Mouse (Mus musculus): Measurements from ENCODE around the gene Prkcb. TPM values are rescaled to one million over a fixed set of nuclear protein-coding genes. Genes with fewer than 3 reads are reported as not detected.

Gene Prkcb
- polyA plus RNA-seq, 1 experiment from 2014 or later = 3.3 TPM

DNA sequence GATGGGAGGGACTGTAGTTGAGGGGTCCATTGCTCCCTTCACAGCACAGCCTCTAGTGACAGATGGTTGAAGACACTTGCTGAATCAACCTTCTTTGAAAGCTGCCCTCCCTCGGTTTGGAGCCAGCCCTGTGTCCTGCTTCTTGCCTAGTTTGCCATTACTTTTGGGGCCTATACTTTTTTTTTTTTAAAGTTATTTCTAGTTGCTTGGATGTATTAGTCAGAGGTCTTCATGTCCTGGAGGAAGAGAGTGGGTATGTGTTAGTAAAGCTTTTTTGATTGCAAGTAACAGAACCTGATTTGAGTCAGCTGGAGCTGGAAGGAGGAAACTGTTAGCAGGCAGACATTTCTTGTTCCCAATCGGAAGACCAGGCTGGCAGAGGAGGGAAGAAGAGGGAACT, 62.2 kb downstream of the Prkcb start:
- Histone ChIP-seq H3K9ac (no peak overlapping the region), H3K36me3 (no peaks in the 10 kb centered on the region), H3K27me3 (no peaks in the 10 kb centered on the region), H3K9me3 (replicated peaks) (no peaks in the 10 kb centered on the region), H3K4me3 (no peak overlapping the region), H3K4me2 (no peak overlapping the region), H3K27ac (no peak overlapping the region), H3K4me1 (replicated peaks) (no peaks in the 10 kb centered on the region)
- WGBS = 60% methylated on average over 2 of the region's 2 CpGs
- ATAC-seq (replicated peaks; ENCODE audit: insufficient number of reproducible peaks, insufficient read depth, low FRiP score, low read depth) = no peak

- no peak for ATAC-seq (replicated peaks; ENCODE audit: insufficient number of reproducible peaks, insufficient read depth, low FRiP score, low read depth)
- Histone ChIP-seq H3K4me1 (replicated peaks) (no peaks in the 10 kb centered on the region), H3K27ac (no peak overlapping the region), H3K4me3 (no peak overlapping the region), H3K9me3 (replicated peaks) (no peaks in the 10 kb centered on the region), H3K9ac (no peak overlapping the region), H3K36me3 (no peaks in the 10 kb centered on the region), H3K27me3 (no peaks in the 10 kb centered on the region), H3K4me2 (no peak overlapping the region)
- WGBS = 74% methylated on average over 4 of the region's 4 CpGs
These were observed 63.3 kb downstream of the Prkcb start for GRCm38 (mm10) chr7:122351816-122352215.

- no peak overlapping the region for H3K4me2 ChIP-seq
- no peak overlapping the region for H3K4me3 ChIP-seq
- no peaks in the 10 kb centered on the region for H3K9me3 ChIP-seq (replicated peaks)
- H3K9ac ChIP-seq = no peak overlapping the region
- H3K4me1 ChIP-seq (replicated peaks) = no peaks in the 10 kb centered on the region
- H3K27me3 ChIP-seq = no peaks in the 10 kb centered on the region
- WGBS = 50% methylated on average over 12 of the region's 12 CpGs
- no peaks in the 10 kb centered on the region for H3K36me3 ChIP-seq
- no peak for ATAC-seq (replicated peaks; ENCODE audit: insufficient number of reproducible peaks, insufficient read depth, low FRiP score, low read depth)
- H3K27ac ChIP-seq = no peak overlapping the region
These were observed 64.2 kb downstream of the Prkcb start for GRCm38 (mm10) chr7:122352566-122353277.

GRCm38 (mm10) chr7:122353329-122353728, 64.8 kb downstream of the Prkcb start:
- Histone ChIP-seq H3K36me3 (no peaks in the 10 kb centered on the region), H3K4me1 (replicated peaks) (no peaks in the 10 kb centered on the region), H3K9ac (no peak overlapping the region), H3K9me3 (replicated peaks) (no peaks in the 10 kb centered on the region), H3K27me3 (no peaks in the 10 kb centered on the region), H3K27ac (no peak overlapping the region), H3K4me3 (no peak overlapping the region), H3K4me2 (no peak overlapping the region)
- ATAC-seq (replicated peaks; ENCODE audit: insufficient number of reproducible peaks, insufficient read depth, low FRiP score, low read depth) = no peak
- WGBS = 75% methylated on average over 4 of the region's 4 CpGs

GRCm38 (mm10) chr7:122356941-122357340, 68.4 kb downstream of the Prkcb start:
- Histone ChIP-seq H3K4me3 (no peak overlapping the region), H3K36me3 (no peaks in the 10 kb centered on the region), H3K4me2 (no peak overlapping the region), H3K9me3 (replicated peaks) (no peaks in the 10 kb centered on the region), H3K27ac (no peak overlapping the region), H3K4me1 (replicated peaks) (no peaks in the 10 kb centered on the region), H3K9ac (no peak overlapping the region), H3K27me3 (no peaks in the 10 kb centered on the region)
- WGBS = 40% methylated on average over 2 of the region's 2 CpGs
- ATAC-seq (replicated peaks; ENCODE audit: insufficient number of reproducible peaks, insufficient read depth, low FRiP score, low read depth) = no peak

- Histone ChIP-seq H3K27me3 (no peaks in the 10 kb centered on the region), H3K4me3 (no peak overlapping the region), H3K36me3 (no peaks in the 10 kb centered on the region), H3K4me1 (replicated peaks) (no peaks in the 10 kb centered on the region), H3K9ac (no peak overlapping the region), H3K27ac (no peak overlapping the region), H3K4me2 (no peak overlapping the region), H3K9me3 (replicated peaks) (no peaks in the 10 kb centered on the region)
- 70% methylated on average over 7 of the region's 7 CpGs for WGBS
- no peak for ATAC-seq (replicated peaks; ENCODE audit: insufficient number of reproducible peaks, insufficient read depth, low FRiP score, low read depth)
These were observed 69.3 kb downstream of the Prkcb start for GRCm38 (mm10) chr7:122357847-122358246.

DNA sequence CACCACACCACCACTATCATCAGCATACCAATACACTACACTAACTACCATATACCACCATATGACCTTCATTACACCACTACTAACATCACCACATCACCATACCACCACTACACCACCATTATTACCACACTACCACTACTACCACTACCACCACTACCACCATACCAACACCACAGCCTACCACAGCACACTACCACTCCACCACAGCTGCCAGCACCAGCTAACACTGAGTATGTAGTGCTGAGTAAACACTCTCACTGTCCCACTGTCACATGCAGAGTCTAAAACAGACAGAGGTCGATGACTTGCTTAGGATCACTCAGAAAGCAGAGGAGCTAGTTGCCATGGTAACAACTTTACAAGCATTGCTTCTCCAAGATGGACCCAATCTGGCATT, 78.1 kb downstream of the Prkcb start:
- no peaks in the 10 kb centered on the region for H3K9me3 ChIP-seq (replicated peaks)
- H3K27ac ChIP-seq = no peak overlapping the region
- no peaks in the 10 kb centered on the region for H3K4me1 ChIP-seq (replicated peaks)
- ATAC-seq (replicated peaks; ENCODE audit: insufficient number of reproducible peaks, insufficient read depth, low FRiP score, low read depth) = no peak
- H3K9ac ChIP-seq = no peak overlapping the region
- WGBS = 73% methylated on average over 1 of the region's 1 CpGs
- no peak overlapping the region for H3K4me2 ChIP-seq
- H3K36me3 ChIP-seq = no peaks in the 10 kb centered on the region
- H3K4me3 ChIP-seq = no peak overlapping the region
- no peaks in the 10 kb centered on the region for H3K27me3 ChIP-seq

- H3K4me1 ChIP-seq (replicated peaks) = no peaks in the 10 kb centered on the region
- H3K27ac ChIP-seq = no peak overlapping the region
- WGBS = 82% methylated on average over 7 of the region's 7 CpGs
- no peak overlapping the region for H3K9ac ChIP-seq
- H3K36me3 ChIP-seq = no peaks in the 10 kb centered on the region
- no peak overlapping the region for H3K4me2 ChIP-seq
- no peak overlapping the region for H3K4me3 ChIP-seq
- ATAC-seq (replicated peaks; ENCODE audit: insufficient number of reproducible peaks, insufficient read depth, low FRiP score, low read depth) = no peak
- no peaks in the 10 kb centered on the region for H3K9me3 ChIP-seq (replicated peaks)
- H3K27me3 ChIP-seq = no peaks in the 10 kb centered on the region
These were observed 78.9 kb downstream of the Prkcb start for GRCm38 (mm10) chr7:122367303-122368007.

DNA sequence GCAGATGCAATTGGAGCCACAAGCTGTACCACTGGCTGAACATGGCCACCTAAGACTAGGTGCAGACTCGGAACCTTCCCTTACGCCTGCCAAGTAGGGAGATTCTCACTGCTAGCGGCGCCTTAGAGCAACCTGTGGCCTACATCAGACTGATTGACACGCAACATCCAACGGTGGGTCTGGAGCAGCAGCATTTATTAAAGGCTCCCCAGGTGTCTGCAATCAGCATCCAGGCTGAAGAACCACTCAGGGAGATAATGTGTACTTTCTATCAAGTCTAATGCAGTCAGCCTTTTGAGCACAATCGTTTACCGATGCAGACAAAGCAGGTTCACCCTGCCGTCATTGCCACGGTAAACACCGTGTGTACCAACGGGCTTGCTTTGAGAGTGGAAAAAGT, 81.9 kb downstream of the Prkcb start:
- H3K4me1 ChIP-seq (replicated peaks) = no peaks in the 10 kb centered on the region
- H3K27me3 ChIP-seq = no peaks in the 10 kb centered on the region
- no peaks in the 10 kb centered on the region for H3K9me3 ChIP-seq (replicated peaks)
- 86% methylated on average over 12 of the region's 12 CpGs for WGBS
- no peak overlapping the region for H3K9ac ChIP-seq
- H3K27ac ChIP-seq = no peak overlapping the region
- H3K4me3 ChIP-seq = no peak overlapping the region
- H3K4me2 ChIP-seq = no peak overlapping the region
- no peak for ATAC-seq (replicated peaks; ENCODE audit: insufficient number of reproducible peaks, insufficient read depth, low FRiP score, low read depth)
- no peaks in the 10 kb centered on the region for H3K36me3 ChIP-seq

- no peak overlapping the region for H3K4me2 ChIP-seq
- 61% methylated on average over 5 of the region's 5 CpGs for WGBS
- H3K4me3 ChIP-seq = no peak overlapping the region
- ATAC-seq (replicated peaks; ENCODE audit: insufficient number of reproducible peaks, insufficient read depth, low FRiP score, low read depth) = no peak
- H3K9me3 ChIP-seq (replicated peaks) = no peaks in the 10 kb centered on the region
- H3K27ac ChIP-seq = no peak overlapping the region
- H3K4me1 ChIP-seq (replicated peaks) = no peaks in the 10 kb centered on the region
- no peaks in the 10 kb centered on the region for H3K36me3 ChIP-seq
- no peak overlapping the region for H3K9ac ChIP-seq
- no peaks in the 10 kb centered on the region for H3K27me3 ChIP-seq
These were observed 83.4 kb downstream of the Prkcb start for GRCm38 (mm10) chr7:122371947-122372346.

GRCm38 (mm10) chr7:122372349-122372748, 83.8 kb downstream of the Prkcb start:
- no peak for ATAC-seq (replicated peaks; ENCODE audit: insufficient number of reproducible peaks, insufficient read depth, low FRiP score, low read depth)
- H3K27ac ChIP-seq = no peak overlapping the region
- H3K27me3 ChIP-seq = no peaks in the 10 kb centered on the region
- H3K9me3 ChIP-seq (replicated peaks) = no peaks in the 10 kb centered on the region
- WGBS = 49% methylated on average over 3 of the region's 3 CpGs
- H3K4me3 ChIP-seq = no peak overlapping the region
- H3K4me2 ChIP-seq = no peak overlapping the region
- H3K4me1 ChIP-seq (replicated peaks) = no peaks in the 10 kb centered on the region
- no peaks in the 10 kb centered on the region for H3K36me3 ChIP-seq
- H3K9ac ChIP-seq = no peak overlapping the region

DNA sequence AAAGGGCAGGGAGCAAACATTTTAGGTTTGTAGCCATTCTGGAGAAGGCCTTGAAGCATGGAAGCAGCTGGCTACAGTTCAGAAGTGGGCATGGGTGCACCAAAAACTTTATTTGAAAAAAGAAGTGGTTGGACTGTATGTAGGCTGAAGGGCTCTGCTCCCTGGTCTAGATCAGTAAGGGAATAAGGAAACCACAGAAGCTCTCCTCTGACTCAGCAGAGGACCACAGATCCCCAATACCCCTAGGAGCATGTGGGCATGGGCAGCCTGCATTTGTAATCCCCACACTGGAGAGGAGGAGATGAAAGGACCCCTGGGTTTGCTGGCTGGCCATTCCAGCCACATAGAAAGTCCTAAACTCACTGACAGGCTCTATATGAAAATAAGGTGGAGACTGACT, 88.3 kb downstream of the Prkcb start:
- ATAC-seq (replicated peaks; ENCODE audit: insufficient number of reproducible peaks, insufficient read depth, low FRiP score, low read depth) = no peak
- Histone ChIP-seq H3K36me3 (no peaks in the 10 kb centered on the region), H3K27me3 (no peaks in the 10 kb centered on the region), H3K27ac (no peak overlapping the region), H3K9me3 (replicated peaks) (no peaks in the 10 kb centered on the region), H3K9ac (no peak overlapping the region), H3K4me3 (no peak overlapping the region), H3K4me1 (replicated peaks) (peaks cover 6% of the 10 kb centered on the region), H3K4me2 (no peak overlapping the region)
